Mouse (Mus musculus) forebrain, embryonic 11.5 days (tissue): ENCODE data around the gene Ttc13. TPM values are rescaled to one million over a fixed set of nuclear protein-coding genes. Genes with fewer than 3 reads are reported as not detected.

Experiments used
- ATAC-seq: fragments of 200-750 bp; cut with Nextera tagmentation; replicated peaks from 2 replicates; pipeline ENCODE4 v1.8.0; 2017; ENCODE audit warnings: moderate TSS enrichment; ENCODE audit not compliant: low FRiP score
- DNase-seq: peaks from one replicate; pipeline ENCODE4 v3.0.0-alpha.2; 2017; ENCODE audit warnings: low spot score
- H3K27ac ChIP-seq: fragments of 300-500 bp; sonication (generic); 2 replicates; pipeline ENCODE4 v1.5.1; 2014; ENCODE audit warnings: low read depth, low read length
- H3K27me3 ChIP-seq: fragments of 300-500 bp; sonication (generic); 2 replicates; pipeline ENCODE4 v1.6.1; 2014; ENCODE audit warnings: mild to moderate bottlenecking, low read length, mixed read lengths; ENCODE audit not compliant: control insufficient read depth, insufficient read depth
- H3K36me3 ChIP-seq: fragments of 300-500 bp; sonication (generic); 2 replicates; pipeline ENCODE4 v1.6.1; 2014; ENCODE audit warnings: mild to moderate bottlenecking, low read length, moderate library complexity, mixed read lengths; ENCODE audit not compliant: control insufficient read depth, insufficient read depth
- H3K4me1 ChIP-seq: fragments of 300-500 bp; sonication (generic); replicated peaks from 2 replicates; pipeline ENCODE4 v1.6.1; 2014; ENCODE audit warnings: low read length, mixed read lengths; ENCODE audit not compliant: control insufficient read depth, insufficient read depth
- H3K4me2 ChIP-seq: fragments of 300-500 bp; sonication (generic); 2 replicates; pipeline ENCODE4 v1.6.1; 2014; ENCODE audit warnings: low read depth, mild to moderate bottlenecking, low read length, moderate library complexity, mixed read lengths; ENCODE audit not compliant: severe bottlenecking
- H3K4me3 ChIP-seq: fragments of 300-500 bp; sonication (generic); 2 replicates; pipeline ENCODE4 v1.5.1; 2014; ENCODE audit warnings: low read depth, low read length
- H3K9ac ChIP-seq: fragments of 300-500 bp; sonication (generic); 2 replicates; pipeline ENCODE4 v1.6.1; 2014; ENCODE audit warnings: low read length
- H3K9me3 ChIP-seq: fragments of 300-500 bp; sonication (generic); 2 replicates; pipeline ENCODE4 v1.6.1; 2016; ENCODE audit warnings: low read length, mixed read lengths; ENCODE audit not compliant: control insufficient read depth
- WGBS: fragments of 180-500 bp; shearing (Covaris S2); extraction: QIAGEN DNeasy Blood & Tissue Kit; methylation state at CpG from one replicate; pipeline ENCODE4 v1.1.7; 2014; 5-methylcytosine and 5-hydroxymethylcytosine counted together
- polyA plus RNA-seq: library from polyadenylated mRNA; unstranded; fragments of >200 nt; fragmentation: Nextera tagmentation; extraction: Ambion mirVana; gene quantifications from 2 replicates; pipeline ENCODE4 v1.2.1, GENCODE M21; 2014

Gene Ttc13
- polyA plus RNA-seq, 1 experiment from 2014 or later = 63.2 TPM

GRCm38 (mm10) chr8:124630489-124630888 lies 91.3 kb downstream of the Ttc13 start:
- no peaks in the 10 kb centered on the region for H3K27me3 ChIP-seq
- no peaks in the 10 kb centered on the region for H3K9me3 ChIP-seq
- no peak overlapping the region for H3K27ac ChIP-seq
- no peak overlapping the region for H3K4me3 ChIP-seq
- DNase-seq = no peak
- H3K36me3 ChIP-seq = no peaks in the 10 kb centered on the region
- no peak overlapping the region for H3K4me2 ChIP-seq
- H3K9ac ChIP-seq = no peak overlapping the region
- H3K4me1 ChIP-seq = no peaks in the 10 kb centered on the region
- ATAC-seq = no peak
- 89% methylated on average over 6 of the region's 6 CpGs for WGBS

- no peaks in the 10 kb centered on the region for H3K36me3 ChIP-seq
- ATAC-seq (no peak), DNase-seq (no peak)
- H3K4me2 ChIP-seq = no peak overlapping the region
- no peaks in the 10 kb centered on the region for H3K9me3 ChIP-seq
- H3K27me3 ChIP-seq = no peaks in the 10 kb centered on the region
- no peaks in the 10 kb centered on the region for H3K4me1 ChIP-seq
- H3K4me3 ChIP-seq = no peak overlapping the region
- no peak overlapping the region for H3K9ac ChIP-seq
- 84% methylated on average over 9 of the region's 9 CpGs for WGBS
- H3K27ac ChIP-seq = no peak overlapping the region
Observed at GRCm38 (mm10) chr8:124626251-124626650, 95.5 kb downstream of the Ttc13 start.

Other genes starting within 250 kb of the Ttc13 start
- gene Cog2, start 201.2 kb downstream of the Ttc13 start, polyA plus RNA-seq = 41.4 and 44.7 TPM in 2 replicates
- gene Agt, start 152.3 kb downstream of the Ttc13 start, polyA plus RNA-seq = not detected in 2 replicates
- 0.15 TPM in 1 of 2 replicates, not detected in the other for gene Capn9, start 145.9 kb downstream of the Ttc13 start, polyA plus RNA-seq
- 23.5 and 26.6 TPM in 2 replicates for gene 2310022B05Rik, start 58.6 kb downstream of the Ttc13 start, polyA plus RNA-seq
- gene Arv1, start 156 bp upstream of the Ttc13 start, polyA plus RNA-seq = 34.1 and 38.2 TPM in 2 replicates
- 1.2 and 1.4 TPM in 2 replicates for gene Fam89a, start 29.8 kb upstream of the Ttc13 start, polyA plus RNA-seq
- gene Trim67, start 71.1 kb upstream of the Ttc13 start, polyA plus RNA-seq = 2.2 and 2.7 TPM in 2 replicates
- 153 TPM in 2 replicates for gene Gnpat, start 141.1 kb upstream of the Ttc13 start, polyA plus RNA-seq
- 56.7 and 59.1 TPM in 2 replicates for gene 2810004N23Rik, start 141.1 kb upstream of the Ttc13 start, polyA plus RNA-seq
- gene Exoc8, start 175.7 kb upstream of the Ttc13 start, polyA plus RNA-seq = 10.3 and 11.6 TPM in 2 replicates
- gene Sprtn, start 175.9 kb upstream of the Ttc13 start, polyA plus RNA-seq = 11.1 and 12.3 TPM in 2 replicates
- 20.7 and 22.2 TPM in 2 replicates for gene Egln1, start 227.3 kb upstream of the Ttc13 start, polyA plus RNA-seq